Mouse (Mus musculus) stomach, postnatal 0 days (tissue): ENCODE results near the gene Rab1b.

Experiments
- CTCF ChIP-seq: IDR thresholded peaks from 2 replicates; pipeline ENCODE4 v1.5.1; 2016; ENCODE audit warnings: antibody characterized with exemption, low read depth, mild to moderate bottlenecking, moderate library complexity
- EP300 ChIP-seq: optimal IDR thresholded peaks from 2 replicates; pipeline ENCODE3; 2016; ENCODE audit warnings: antibody characterized with exemption

DNA sequence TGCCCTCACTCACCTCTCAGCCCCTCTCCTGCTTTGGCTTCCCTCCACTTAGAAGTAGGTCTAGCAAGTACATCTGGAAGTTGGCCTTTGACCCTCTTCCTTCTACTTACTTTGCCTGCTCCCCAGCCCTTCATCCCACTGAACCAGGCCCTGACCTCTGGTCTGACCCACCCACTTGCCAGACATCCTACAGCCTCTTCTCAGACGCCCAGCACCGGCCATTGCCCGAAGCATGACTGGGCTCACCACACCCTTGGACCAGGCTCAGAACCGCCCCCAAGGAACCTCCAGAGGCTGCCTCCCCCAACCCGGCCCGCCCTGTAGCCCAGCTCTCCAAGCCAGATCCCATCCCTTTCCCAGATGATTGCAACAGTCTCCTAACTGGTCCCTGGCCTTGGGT, 44.4 kb downstream of the Rab1b start:
- TF ChIP-seq CTCF: no peak
- TF ChIP-seq EP300: no peak
